Mouse (Mus musculus) erythroid progenitor cell, adult 5-6 weeks (primary cell): ENCODE results near the gene Usp7. TPM values are rescaled to one million over a fixed set of nuclear protein-coding genes. Genes with fewer than 3 reads are reported as not detected.

Experiments
- ATAC-seq: replicated peaks from 2 replicates; pipeline ENCODE4 v1.8.0; 2016; ENCODE audit warnings: moderate number of reproducible peaks, mild to moderate bottlenecking, moderate TSS enrichment, inconsistent platforms; ENCODE audit not compliant: poor library complexity, low FRiP score, severe bottlenecking
- total RNA-seq, 2 experiments: library from RNA; stranded (forward) in 1 of 2; stranded (reverse) in 1 of 2; fragments of 150-400 nt in 1 of 2; fragments of 186-747, 209-891 nt in 1 of 2; gene quantifications; 2 replicates each; pipeline versions ENCODE4 v1.2.3 to v1.2.4; 2015 to 2017; ENCODE audit warnings: low replicate concordance in 2 of 2

Usp7 gene
- total RNA-seq, 2 experiments from 2014 or later: 897 to 1,089 TPM

DNA sequence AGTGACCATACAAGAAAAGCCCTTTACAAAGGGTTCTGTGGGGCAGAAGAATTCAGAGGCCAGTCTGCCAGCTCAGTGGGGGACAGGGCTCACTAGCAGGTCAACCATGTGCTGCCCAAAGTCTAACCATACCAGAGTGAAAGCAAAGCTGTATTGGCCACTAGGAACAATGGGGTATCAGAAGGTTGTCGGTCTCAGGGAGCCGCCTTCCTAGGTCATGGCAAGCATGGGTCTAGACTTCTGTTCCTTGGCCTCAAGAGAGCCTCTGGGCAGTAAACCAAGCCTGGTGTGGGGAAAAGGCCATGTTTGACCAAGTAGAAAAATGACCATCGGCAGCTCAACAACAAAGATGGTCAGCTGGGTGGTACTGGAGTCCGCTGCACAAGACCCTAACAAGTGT, 133.3 kb downstream of the Usp7 start:
- no peak for ATAC-seq

DNA sequence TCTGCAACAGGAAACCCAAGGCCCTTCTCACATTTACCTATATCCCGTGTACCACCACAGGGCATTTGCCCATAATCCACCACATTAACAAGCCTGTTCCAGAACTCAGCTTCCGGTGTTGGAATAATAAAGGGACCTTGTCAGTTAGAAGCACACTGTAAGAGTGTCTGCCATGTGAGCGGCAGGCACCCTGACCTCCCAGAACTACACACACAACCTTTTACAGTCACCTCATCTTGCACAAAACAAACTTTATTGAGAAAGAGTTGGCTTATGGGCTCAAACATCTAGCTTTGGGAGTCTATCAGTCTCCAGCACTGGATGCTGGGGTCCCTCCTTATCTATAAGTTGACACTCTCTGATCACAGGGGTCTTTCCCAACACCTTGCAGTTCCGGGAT, 133.8 kb downstream of the Usp7 start:
- no peak for ATAC-seq

DNA sequence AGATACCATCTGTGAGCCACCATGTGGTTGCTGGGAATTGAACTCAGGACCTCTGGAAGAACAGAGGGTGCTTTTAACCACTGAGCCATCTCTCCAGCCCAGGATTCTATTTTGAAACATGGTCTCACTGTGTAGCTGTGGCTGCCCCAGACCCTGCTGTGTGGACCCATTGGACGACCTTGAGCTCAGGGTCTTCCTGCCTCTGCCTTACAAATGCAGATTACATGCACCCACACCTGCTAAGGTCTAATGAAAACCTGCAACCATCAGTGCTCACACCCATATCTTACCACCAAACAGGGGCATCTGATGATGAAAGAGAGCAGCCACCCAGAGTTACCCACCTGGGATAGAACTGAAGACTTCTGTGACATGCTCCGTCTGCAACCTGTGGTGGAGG, 135.9 kb downstream of the Usp7 start:
- no peak for ATAC-seq

DNA sequence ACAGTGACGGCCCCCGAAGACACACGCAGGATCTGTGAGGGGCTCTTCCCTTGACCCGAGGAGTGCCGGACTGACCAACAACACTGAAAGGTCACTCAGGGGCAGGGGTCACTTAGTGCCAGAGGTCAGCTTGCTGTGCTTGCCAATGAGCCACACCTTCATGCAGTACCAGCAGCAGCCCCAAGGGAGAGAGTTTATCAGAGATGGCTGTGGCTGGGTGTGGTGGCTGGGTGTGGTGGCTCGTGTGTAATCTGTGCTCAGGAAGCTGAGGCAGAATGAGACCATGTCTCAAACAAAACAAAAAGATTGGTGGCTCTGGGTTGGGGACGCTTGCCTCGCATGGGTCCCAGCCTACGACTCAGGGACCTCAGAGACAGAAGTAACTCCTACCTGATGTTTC, 136.5 kb downstream of the Usp7 start:
- ATAC-seq: peak; percentile 82

DNA sequence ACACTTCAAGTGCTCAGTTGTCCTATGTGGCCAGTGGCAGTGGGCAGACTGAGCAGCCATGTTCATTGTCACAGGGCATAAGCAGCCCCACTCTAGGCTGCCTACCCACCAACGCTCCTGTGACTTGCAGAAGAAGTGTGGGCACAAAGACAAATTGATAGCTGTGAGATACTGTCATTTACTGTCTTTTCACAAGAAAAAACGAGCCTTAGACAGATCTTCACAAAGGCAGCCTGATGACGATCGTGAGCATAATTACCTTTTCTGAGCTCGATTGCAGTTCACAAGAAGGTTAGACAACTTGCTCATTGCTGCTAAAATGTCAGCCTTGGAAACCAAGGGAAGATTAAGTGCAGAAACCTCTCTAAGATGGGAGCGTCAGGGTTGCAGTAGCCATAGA, 137.0 kb downstream of the Usp7 start:
- no peak for ATAC-seq

DNA sequence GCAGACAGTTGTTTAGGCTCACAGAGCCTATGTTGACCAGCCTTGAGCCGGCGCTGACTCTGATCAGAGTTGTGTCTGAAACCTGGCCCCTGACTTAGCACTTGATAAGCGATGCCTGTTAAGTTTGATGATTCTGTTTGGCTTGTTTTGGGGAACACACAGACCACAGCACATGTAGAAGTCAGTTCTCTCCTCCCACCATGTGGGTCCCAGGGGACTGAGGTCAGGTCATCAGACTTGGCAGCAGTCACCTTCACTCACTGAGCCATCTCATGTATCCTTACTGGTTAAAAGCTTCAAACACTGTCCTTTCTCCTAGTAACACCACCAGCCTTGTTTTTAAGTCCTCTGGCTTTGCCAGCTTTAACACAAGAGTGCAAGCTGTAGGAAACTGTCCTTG, 142.1 kb downstream of the Usp7 start:
- no peak for ATAC-seq

DNA sequence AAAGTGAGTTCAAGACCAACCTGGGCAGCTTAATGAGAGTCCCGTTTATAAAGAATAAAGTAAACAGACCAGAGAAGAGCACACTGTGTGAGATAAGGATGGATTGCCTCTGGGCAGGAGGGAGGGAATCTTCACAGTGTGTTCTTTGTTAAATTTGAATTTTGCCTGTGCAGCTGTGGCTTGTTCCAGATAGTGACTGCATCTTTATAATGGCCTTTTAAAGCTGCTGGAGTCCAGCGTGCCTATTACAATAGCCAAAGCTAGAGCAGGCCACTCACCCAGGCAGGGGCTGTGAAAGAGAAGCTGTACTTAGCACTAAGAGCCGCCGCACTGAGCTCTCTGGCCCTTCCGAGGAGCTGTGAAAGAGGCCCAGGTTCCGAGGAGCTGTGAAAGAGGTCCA, 146.6 kb downstream of the Usp7 start:
- ATAC-seq: no peak

DNA sequence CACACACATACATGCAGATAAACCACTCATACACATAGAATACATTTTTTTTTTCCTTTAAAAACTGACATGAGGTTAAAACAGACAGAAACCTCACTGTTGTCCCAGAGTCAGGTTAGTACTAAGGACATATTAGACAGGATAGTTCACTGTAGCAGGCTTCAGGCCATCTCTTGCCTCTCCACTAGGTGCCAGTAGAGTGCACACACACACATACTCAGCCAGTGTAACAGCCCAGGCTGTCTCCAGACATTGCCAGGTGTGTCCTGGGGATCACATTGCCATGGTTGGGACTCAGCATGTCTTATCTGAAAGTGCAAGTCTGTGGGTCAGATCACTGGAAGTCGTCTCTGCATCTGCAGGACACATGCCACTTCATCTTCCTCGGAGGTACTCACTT, 148.3 kb downstream of the Usp7 start:
- ATAC-seq: peak; percentile 95

Other genes starting within 250 kb of the Usp7 start
- gene Pmm2, start 154.6 kb downstream of the Usp7 start, total RNA-seq (2015; ENCODE audit: low replicate concordance): 80.1 and 96.9 TPM in 2 replicates
- 118 and 123 TPM in 2 replicates for gene Pmm2, start 154.6 kb downstream of the Usp7 start, total RNA-seq (2017; ENCODE audit: low replicate concordance)
- gene Tmem186, start 154.6 kb downstream of the Usp7 start, total RNA-seq (2015; ENCODE audit: low replicate concordance): 6.7 and 11.9 TPM in 2 replicates
- gene Tmem186, start 154.6 kb downstream of the Usp7 start, total RNA-seq (2017; ENCODE audit: low replicate concordance): 10.9 and 12.5 TPM in 2 replicates
- 176 and 189 TPM in 2 replicates for gene Carhsp1, start 120.2 kb downstream of the Usp7 start, total RNA-seq (2015; ENCODE audit: low replicate concordance)
- gene Carhsp1, start 120.2 kb downstream of the Usp7 start, total RNA-seq (2017; ENCODE audit: low replicate concordance): 200 and 217 TPM in 2 replicates
- not detected in 2 replicates for gene Gm5767, start 111.5 kb downstream of the Usp7 start, total RNA-seq (2015; ENCODE audit: low replicate concordance)
- not detected in 2 replicates for gene Gm5767, start 111.5 kb downstream of the Usp7 start, total RNA-seq (2017; ENCODE audit: low replicate concordance)
- gene 1810013L24Rik, start 37.8 kb upstream of the Usp7 start, total RNA-seq (2015; ENCODE audit: low replicate concordance): 77.8 and 106 TPM in 2 replicates
- 120 and 143 TPM in 2 replicates for gene 1810013L24Rik, start 37.8 kb upstream of the Usp7 start, total RNA-seq (2017; ENCODE audit: low replicate concordance)